Mouse (Mus musculus) MEL (cell line): ENCODE results near the gene Lrrk2. TPM values are rescaled to one million over a fixed set of nuclear protein-coding genes. Genes with fewer than 3 reads are reported as not detected.

Experiments
- DNase-seq: peaks from one replicate; pipeline ENCODE4 v3.0.0; 2011; ENCODE audit warnings: low read depth, low spot score
- H3K27ac ChIP-seq: 2 replicates; pipeline ENCODE4 v1.5.1; 2012; ENCODE audit warnings: low read depth, mild to moderate bottlenecking, control low read depth, low read length, moderate library complexity; ENCODE audit not compliant: control insufficient read depth
- H3K27me3 ChIP-seq, 2 experiments: fragments of 150-350 bp in 1 of 2; sonication (generic) in 1 of 2; 2 replicates each; pipeline ENCODE4 v1.6.1; 2012; ENCODE audit warnings: low read length in 2 of 2, mild to moderate bottlenecking in 2 of 2, improper control_type of control experiment in 1 of 2, moderate library complexity in 1 of 2; ENCODE audit not compliant: insufficient read depth in 2 of 2, control insufficient read depth in 1 of 2
- H3K36me3 ChIP-seq, 2 experiments: 2 replicates each; pipeline ENCODE4 v1.6.1; 2012 to 2014; ENCODE audit warnings: low read length in 2 of 2, improper control_type of control experiment in 1 of 2, inconsistent platforms in 1 of 2, mild to moderate bottlenecking in 1 of 2; ENCODE audit not compliant: insufficient read depth in 2 of 2, control insufficient read depth in 1 of 2
- H3K4me1 ChIP-seq, 2 experiments: fragments of 150-350 bp in 1 of 2; sonication (generic) in 1 of 2; 2 replicates each; pipeline ENCODE4 v1.6.1; 2012; ENCODE audit warnings: low read length in 2 of 2, improper control_type of control experiment in 1 of 2, mild to moderate bottlenecking in 1 of 2; ENCODE audit not compliant: insufficient read depth in 2 of 2, control insufficient read depth in 1 of 2
- H3K4me3 ChIP-seq, 2 experiments: fragments of 150-350 bp in 1 of 2; sonication (generic) in 1 of 2; 2 replicates each; pipeline ENCODE4 v1.5.1; 2012; ENCODE audit warnings: low read depth in 2 of 2, low read length in 2 of 2, mild to moderate bottlenecking in 2 of 2, moderate library complexity in 2 of 2, control low read depth in 1 of 2, improper control_type of control experiment in 1 of 2; ENCODE audit not compliant: control insufficient read depth in 1 of 2, insufficient read depth in 1 of 2
- H3K79me2 ChIP-seq: 2 replicates; pipeline ENCODE4 v1.6.1; 2012; ENCODE audit warnings: mild to moderate bottlenecking, low read length, moderate library complexity; ENCODE audit not compliant: control insufficient read depth, poor library complexity, insufficient read depth
- H3K9ac ChIP-seq: 2 replicates; pipeline ENCODE4 v1.6.1; 2012; ENCODE audit warnings: low read depth, mild to moderate bottlenecking, control low read depth, low read length, moderate library complexity; ENCODE audit not compliant: control insufficient read depth, poor library complexity, severe bottlenecking
- H3K9me3 ChIP-seq: fragments of 150-350 bp; sonication (generic); replicated peaks from 2 replicates; pipeline ENCODE4 v1.6.1; 2012; ENCODE audit warnings: mild to moderate bottlenecking, low read length, improper control_type of control experiment, moderate library complexity; ENCODE audit not compliant: insufficient read depth
- CHD1 ChIP-seq: IDR thresholded peaks from 2 replicates; pipeline ENCODE4 v1.6.1; 2012; ENCODE audit warnings: low read depth, mild to moderate bottlenecking, inconsistent platforms, low read length, improper control_type of control experiment
- CHD2 ChIP-seq: IDR thresholded peaks from 2 replicates; pipeline ENCODE4 v1.6.1; 2011; ENCODE audit warnings: low read length, improper control_type of control experiment
- CTCF ChIP-seq, 3 experiments: IDR thresholded peaks in 2 of 3; conservative IDR thresholded peaks in 1 of 3; 2 replicates each; pipeline ENCODE4 v1.5.1; 2011 to 2012; ENCODE audit warnings: low read length in 3 of 3, low read depth in 2 of 3, mild to moderate bottlenecking in 2 of 3, improper control_type of control experiment in 1 of 3, inconsistent platforms in 1 of 3, mixed read lengths in 1 of 3, moderate library complexity in 1 of 3; ENCODE audit not compliant: control insufficient read depth in 1 of 3, insufficient read depth in 1 of 3, poor library complexity in 1 of 3, severe bottlenecking in 1 of 3
- E2F4 ChIP-seq: IDR thresholded peaks from 2 replicates; pipeline ENCODE4 v1.6.1; 2011; ENCODE audit warnings: low read depth, low read length, improper control_type of control experiment, borderline replicate concordance
- ELF1 ChIP-seq: IDR thresholded peaks from 2 replicates; pipeline ENCODE4 v1.6.1; 2014; ENCODE audit warnings: low read depth, mild to moderate bottlenecking, inconsistent platforms, low read length, improper control_type of control experiment, moderate library complexity
- ETS1 ChIP-seq: IDR thresholded peaks from 2 replicates; pipeline ENCODE4 v1.6.1; 2012; ENCODE audit warnings: low read depth, mild to moderate bottlenecking, inconsistent platforms, low read length, improper control_type of control experiment, moderate library complexity
- GABPA ChIP-seq: IDR thresholded peaks from 2 replicates; pipeline ENCODE4 v1.6.1; 2012; ENCODE audit warnings: low read depth, mild to moderate bottlenecking, inconsistent platforms, low read length, improper control_type of control experiment, moderate library complexity
- GATA1 ChIP-seq: IDR thresholded peaks from 2 replicates; pipeline ENCODE4 v1.6.1; 2011; ENCODE audit warnings: low read depth, low read length, improper control_type of control experiment
- HCFC1 ChIP-seq: IDR thresholded peaks from 2 replicates; pipeline ENCODE4 v1.6.1; 2012; ENCODE audit warnings: low read depth, mild to moderate bottlenecking, inconsistent platforms, low read length, improper control_type of control experiment, moderate library complexity
- MAFK ChIP-seq: IDR thresholded peaks from 2 replicates; pipeline ENCODE4 v1.6.1; 2011; ENCODE audit warnings: low read depth, mild to moderate bottlenecking, low read length, improper control_type of control experiment, borderline replicate concordance
- MAX ChIP-seq: IDR thresholded peaks from 2 replicates; pipeline ENCODE4 v1.6.1; 2011; ENCODE audit warnings: low read length, improper control_type of control experiment
- MAZ ChIP-seq: IDR thresholded peaks from 2 replicates; pipeline ENCODE4 v1.6.1; 2012; ENCODE audit warnings: low read depth, mild to moderate bottlenecking, inconsistent platforms, low read length, improper control_type of control experiment
- MEF2A ChIP-seq: IDR thresholded peaks from 2 replicates; pipeline ENCODE4 v1.6.1; 2014; ENCODE audit warnings: low read depth, mild to moderate bottlenecking, inconsistent platforms, low read length, improper control_type of control experiment; ENCODE audit not compliant: poor library complexity, insufficient replicate concordance, severe bottlenecking; ENCODE audit errors: extremely low read depth
- MXI1 ChIP-seq: IDR thresholded peaks from 2 replicates; pipeline ENCODE4 v1.6.1; 2011; ENCODE audit warnings: mild to moderate bottlenecking, low read depth, low read length, improper control_type of control experiment
- MYC ChIP-seq: IDR thresholded peaks from 2 replicates; pipeline ENCODE4 v1.6.1; 2011; ENCODE audit warnings: low read depth, mild to moderate bottlenecking, low read length, improper control_type of control experiment, moderate library complexity
- NRF1 ChIP-seq: IDR thresholded peaks from 2 replicates; pipeline ENCODE4 v1.6.1; 2014; ENCODE audit warnings: low read depth, mild to moderate bottlenecking, inconsistent platforms, low read length, improper control_type of control experiment, moderate library complexity; ENCODE audit not compliant: poor library complexity, insufficient read depth, severe bottlenecking
- POLR2A ChIP-seq, 2 experiments: IDR thresholded peaks; 2 replicates each; pipeline ENCODE4 v1.6.1; 2011 to 2012; ENCODE audit warnings: low read length in 2 of 2, mild to moderate bottlenecking in 2 of 2, control low read depth in 1 of 2, improper control_type of control experiment in 1 of 2, low read depth in 1 of 2, moderate library complexity in 1 of 2; ENCODE audit not compliant: control insufficient read depth in 1 of 2, insufficient read depth in 1 of 2, poor library complexity in 1 of 2
- POLR2AphosphoS2 ChIP-seq: IDR thresholded peaks from 2 replicates; pipeline ENCODE4 v1.6.1; 2011; ENCODE audit warnings: low read length, improper control_type of control experiment
- POLR2AphosphoS5 ChIP-seq: IDR thresholded peaks from 2 replicates; pipeline ENCODE4 v1.6.1; 2012; ENCODE audit warnings: low read depth, borderline replicate concordance, mild to moderate bottlenecking, inconsistent platforms, low read length, moderate library complexity, mixed read lengths
- RAD21 ChIP-seq: IDR thresholded peaks from 2 replicates; pipeline ENCODE4 v1.6.1; 2011; ENCODE audit warnings: mild to moderate bottlenecking, low read depth, low read length, improper control_type of control experiment
- RCOR1 ChIP-seq: IDR thresholded peaks from 2 replicates; pipeline ENCODE4 v1.6.1; 2012; ENCODE audit warnings: low read depth, mild to moderate bottlenecking, inconsistent platforms, low read length, improper control_type of control experiment
- SIN3A ChIP-seq: IDR thresholded peaks from 2 replicates; pipeline ENCODE4 v1.6.1; 2012; ENCODE audit warnings: low read length, improper control_type of control experiment, inconsistent platforms
- SMC3 ChIP-seq: IDR thresholded peaks from 2 replicates; pipeline ENCODE4 v1.6.1; 2011; ENCODE audit warnings: low read depth, low read length, improper control_type of control experiment
- TBP ChIP-seq: IDR thresholded peaks from 2 replicates; pipeline ENCODE4 v1.8.0; 2011; ENCODE audit warnings: low read depth, low read length, improper control_type of control experiment
- UBTF ChIP-seq: IDR thresholded peaks from 2 replicates; pipeline ENCODE4 v1.6.1; 2012; ENCODE audit warnings: low read depth, mild to moderate bottlenecking, inconsistent platforms, low read length, improper control_type of control experiment, moderate library complexity, borderline replicate concordance; ENCODE audit not compliant: insufficient read depth
- USF1 ChIP-seq: IDR thresholded peaks from 2 replicates; pipeline ENCODE4 v1.6.1; 2014; ENCODE audit warnings: low read depth, mild to moderate bottlenecking, inconsistent platforms, low read length, improper control_type of control experiment, moderate library complexity
- USF2 ChIP-seq, 2 experiments: IDR thresholded peaks; 2 replicates each; pipeline ENCODE4 v1.6.1; 2011 to 2012; ENCODE audit warnings: improper control_type of control experiment in 2 of 2, low read length in 2 of 2, borderline replicate concordance in 1 of 2, inconsistent platforms in 1 of 2, low read depth in 1 of 2, mild to moderate bottlenecking in 1 of 2; ENCODE audit not compliant: insufficient read depth in 1 of 2
- ZKSCAN1 ChIP-seq: IDR thresholded peaks from 2 replicates; pipeline ENCODE4 v1.6.1; 2012; ENCODE audit warnings: low read depth, mild to moderate bottlenecking, inconsistent platforms, low read length, improper control_type of control experiment, moderate library complexity
- ZMIZ1 ChIP-seq: IDR thresholded peaks from 2 replicates; pipeline ENCODE4 v1.6.1; 2012; ENCODE audit warnings: low read depth, mild to moderate bottlenecking, inconsistent platforms, low read length, improper control_type of control experiment, moderate library complexity
- ZNF384 ChIP-seq: IDR thresholded peaks from 2 replicates; pipeline ENCODE4 v1.6.1; 2012; ENCODE audit warnings: low read depth, mild to moderate bottlenecking, inconsistent platforms, low read length, improper control_type of control experiment
- polyA plus RNA-seq, 2 experiments: library from polyadenylated mRNA; stranded (reverse) in 1 of 2; unstranded in 1 of 2; fragments of >175 nt in 1 of 2; fragments of >200 nt in 1 of 2; gene quantifications; 2 replicates each; pipeline versions ENCODE4 v1.2.1 to v1.2.4; 2012; ENCODE audit warnings: low replicate concordance in 2 of 2, low read depth in 1 of 2; ENCODE audit not compliant: insufficient read length in 2 of 2, insufficient read depth in 1 of 2, missing spikeins in 1 of 2
- total RNA-seq: library from RNA; depleted of rRNA; stranded (reverse); fragments of 300-350 nt; gene quantifications from 2 replicates; pipeline ENCODE4 v1.2.3, GENCODE M21; 2012

The Lrrk2 gene
- total and polyA plus RNA-seq, 3 experiments, result not detected

- Histone ChIP-seq H3K27ac (no peak overlapping the region), H3K4me3 (no peak overlapping the region), H3K79me2 (no peaks in the 10 kb centered on the region), H3K9me3 (no peaks in the 10 kb centered on the region)
- TF ChIP-seq MEF2A (no peak), ZKSCAN1 (no peak), POLR2A (IDR thresholded peaks at IDR 0.05; ENCODE audit: control insufficient read depth in 1 of 2, insufficient read depth in 1 of 2, low read depth in 1 of 2, low read length in 2 of 2, poor library complexity in 1 of 2) (no peak), E2F4 (no peak), POLR2AphosphoS5 (no peak), UBTF (no peak), CTCF (IDR thresholded peaks at IDR 0.05 in 2 of 3, conservative IDR thresholded peaks at IDR 0.05 in 1 of 3; ENCODE audit: control insufficient read depth in 1 of 3, insufficient read depth in 1 of 3, low read depth in 2 of 3, low read length in 3 of 3, poor library complexity in 1 of 3, severe bottlenecking in 1 of 3) (no peak), MYC (no peak), ZNF384 (no peak), RAD21 (no peak), USF2 (IDR thresholded peaks at IDR 0.05; ENCODE audit: borderline replicate concordance in 1 of 2, insufficient read depth in 1 of 2, low read depth in 1 of 2, low read length in 2 of 2) (no peak), MAX (no peak), NRF1 (no peak), TBP (no peak), MAZ (no peak), RCOR1 (no peak), MXI1 (no peak)
- TF ChIP-seq, all 39 proteins: peak for 0
- Histone ChIP-seq H3K27me3 (no peaks in the 10 kb centered on the region), H3K4me1 (no peaks in the 10 kb centered on the region), H3K36me3 (no peaks in the 10 kb centered on the region), H3K9ac (no peak overlapping the region)
- no peak for DNase-seq
Measured at GRCm38 (mm10) chr15:91660277-91661078, 12.5 kb upstream of the Lrrk2 start.

DNA sequence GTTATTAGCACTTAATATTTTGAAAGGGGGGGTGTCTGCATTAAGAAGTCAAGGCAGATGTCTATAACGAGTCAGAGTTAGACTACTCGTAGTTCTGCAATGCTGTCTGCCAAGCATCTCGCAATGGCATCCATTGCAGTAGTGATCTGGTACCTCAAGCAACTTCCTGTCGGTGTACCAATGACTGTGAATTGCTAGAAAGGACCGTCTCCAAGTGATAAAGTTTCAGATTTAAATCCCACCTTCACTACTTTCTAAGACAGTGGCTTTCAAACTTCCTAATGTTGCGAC is 12.0 kb upstream of the Lrrk2 start:
- Histone ChIP-seq H3K9me3 (no peaks in the 10 kb centered on the region), H3K36me3 (no peaks in the 10 kb centered on the region), H3K4me1 (no peaks in the 10 kb centered on the region), H3K79me2 (no peaks in the 10 kb centered on the region), H3K27me3 (no peaks in the 10 kb centered on the region), H3K9ac (no peak overlapping the region), H3K4me3 (no peak overlapping the region), H3K27ac (no peak overlapping the region)
- DNase-seq, result no peak
- no peak for TF ChIP-seq POLR2AphosphoS2
- no peak for TF ChIP-seq ELF1
- no peak for TF ChIP-seq ETS1
- no peak for TF ChIP-seq HCFC1
- no peak for TF ChIP-seq GABPA
- TF ChIP-seq MEF2A, result no peak
- no peak for TF ChIP-seq ZNF384
- TF ChIP-seq CHD2, result no peak
- TF ChIP-seq SMC3, result no peak
- TF ChIP-seq GATA1, result no peak
- no peak for TF ChIP-seq POLR2AphosphoS5
- TF ChIP-seq MAFK, result no peak
- TF ChIP-seq SIN3A, result no peak
- no peak for TF ChIP-seq CHD1
- TF ChIP-seq ZMIZ1, result no peak
- TF ChIP-seq NRF1, result no peak
- no peak for TF ChIP-seq USF1
- no peak for TF ChIP-seq RCOR1
- TF ChIP-seq POLR2A (IDR thresholded peaks at IDR 0.05; ENCODE audit: control insufficient read depth in 1 of 2, insufficient read depth in 1 of 2, low read depth in 1 of 2, low read length in 2 of 2, poor library complexity in 1 of 2), result no peak
